Mouse (Mus musculus): ENCODE results near the gene Mprip.
"Not testable (repeated sequence)": the region's sequence is repeated elsewhere in the genome, so short reads cannot be mapped to it uniquely, and the experiment has no call there.

Gene Mprip

DNA sequence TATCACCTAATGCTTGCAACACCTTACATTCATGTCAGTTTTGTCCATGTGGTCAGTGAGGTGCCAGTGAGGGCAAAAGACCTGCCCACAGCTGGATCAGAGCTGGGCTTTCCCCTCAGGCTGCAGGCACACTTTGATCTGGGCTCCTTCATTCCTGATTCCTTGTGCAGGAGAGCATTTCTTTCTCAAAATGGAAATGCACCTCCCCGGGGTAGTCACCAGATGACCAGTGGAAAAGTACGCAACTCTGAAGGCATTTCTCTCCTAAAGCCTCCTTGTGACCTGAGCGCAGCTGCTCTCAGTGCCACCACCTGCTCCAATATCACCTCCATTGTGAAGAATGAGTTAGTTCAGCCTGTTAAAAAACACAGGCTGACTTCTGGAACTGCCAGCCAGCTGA is at the start of gene Mprip:
TSS of gene Mprip (plus strand) at position 301 of the 400 bp plus-strand sequence.
- DNase-seq (ENCODE audit: low read depth, low spot score), result no peak

DNA sequence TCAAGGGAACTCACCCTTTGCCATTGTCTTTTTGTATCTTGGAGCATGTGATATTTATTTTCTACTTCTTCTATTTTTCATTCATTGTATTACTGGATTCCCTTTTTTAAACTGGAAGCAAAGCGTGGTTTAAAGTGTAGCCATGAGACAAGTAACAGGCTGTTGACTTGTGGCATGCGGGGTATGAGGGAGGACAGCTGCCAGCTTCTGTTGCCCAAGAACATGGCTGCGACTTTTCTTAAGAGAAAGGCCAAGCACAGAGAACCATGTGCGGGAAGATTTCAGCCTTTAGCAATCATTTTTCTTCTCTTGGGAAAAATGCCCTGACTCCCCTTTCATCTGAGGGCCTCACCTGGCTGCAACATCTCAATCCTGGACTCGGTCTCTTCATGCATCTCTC is 49.5 kb upstream of the Mprip start:
- DNase-seq (ENCODE audit: low read depth, low spot score), result no peak

DNA sequence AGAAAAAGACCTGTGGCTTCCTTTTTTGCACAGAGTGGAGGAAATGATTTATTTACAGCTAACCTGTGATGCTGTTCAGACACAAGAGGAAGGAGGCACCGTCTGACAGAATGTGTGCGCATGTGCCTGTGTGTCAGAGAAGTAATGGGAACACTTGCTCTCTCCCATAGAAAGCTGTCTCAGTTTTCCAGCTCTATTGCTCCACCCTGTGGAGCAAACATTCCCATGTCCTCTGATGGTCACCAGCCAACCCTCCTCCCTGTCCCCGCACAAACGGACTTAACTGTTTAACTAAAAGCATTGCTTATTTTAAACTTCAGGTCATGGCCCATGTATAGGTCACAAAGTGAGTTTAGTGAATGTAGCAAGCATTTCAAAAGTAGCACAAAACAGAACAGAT is 47.0 kb upstream of the Mprip start:
- DNase-seq (ENCODE audit: low read depth, low spot score), result no peak

DNA sequence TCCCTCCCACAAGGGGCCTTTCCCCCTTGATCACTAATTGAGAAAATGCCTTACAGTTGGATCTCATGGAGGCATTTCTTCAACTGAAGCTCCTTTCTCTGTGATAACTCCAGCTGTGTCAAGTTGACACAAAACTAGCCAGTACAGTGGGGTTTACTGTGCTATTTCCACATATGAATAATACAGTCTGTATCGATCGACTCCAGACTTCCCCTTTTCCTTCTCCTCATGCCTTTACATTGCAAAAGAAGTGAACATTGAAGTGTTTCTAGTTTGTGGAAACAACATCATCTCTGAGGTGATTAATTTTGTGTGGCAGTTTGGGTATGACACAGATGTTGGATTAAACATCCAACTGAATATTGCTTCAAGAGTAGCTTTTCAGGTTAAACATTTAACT is 44.1 kb upstream of the Mprip start:
- DNase-seq (ENCODE audit: low read depth, low spot score), result not testable (repeated sequence)

DNA sequence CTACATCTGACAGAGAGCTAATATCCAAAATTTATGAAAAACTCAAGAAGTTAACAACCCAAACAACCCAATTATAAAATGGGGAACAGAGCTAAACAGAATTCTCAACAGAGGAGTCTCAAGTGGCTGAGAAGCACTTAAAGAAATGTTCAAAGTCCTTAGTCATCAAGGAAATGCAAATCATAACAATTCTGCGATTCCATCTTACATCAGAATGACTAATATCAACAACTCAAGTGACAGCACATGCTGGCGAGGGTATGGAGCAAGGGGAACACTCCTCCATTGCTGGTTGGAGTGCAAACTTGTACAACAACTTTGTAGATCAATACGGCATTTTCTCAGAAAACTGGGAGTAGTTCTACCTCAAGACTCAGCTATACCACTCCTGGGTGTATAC is 38.9 kb upstream of the Mprip start:
- no peak for DNase-seq (ENCODE audit: low read depth, low spot score)

DNA sequence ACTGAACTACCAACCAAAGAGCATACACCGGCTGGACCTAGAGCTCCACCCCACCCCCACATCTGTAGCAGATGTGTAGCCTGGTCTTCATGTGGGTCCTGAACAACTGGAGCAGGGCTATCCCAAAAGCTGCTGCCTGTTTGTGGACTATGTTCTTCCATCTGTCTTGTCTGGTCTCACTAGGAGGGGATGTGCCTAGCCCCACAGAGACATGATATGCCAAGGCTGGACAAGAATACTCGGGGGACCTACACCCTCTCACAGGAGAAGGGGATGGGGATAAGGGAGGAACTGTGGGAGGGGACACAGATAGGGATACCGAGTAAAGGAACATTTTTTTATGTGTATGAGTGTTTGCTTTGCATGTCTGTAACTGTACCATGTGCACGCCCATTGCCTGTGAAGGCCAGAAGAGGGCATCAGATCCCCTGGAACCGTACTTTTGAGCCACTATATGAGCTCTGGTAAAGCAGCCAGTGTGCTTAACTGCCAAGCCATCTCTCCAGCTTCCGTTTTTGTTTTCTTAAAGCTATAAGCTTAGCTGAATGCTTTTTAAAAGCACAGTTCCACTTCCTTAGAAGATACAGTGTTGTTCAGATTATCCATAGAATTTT is 37.0 kb upstream of the Mprip start:
- peak; percentile 88 for DNase-seq (ENCODE audit: low read depth, low spot score)

DNA sequence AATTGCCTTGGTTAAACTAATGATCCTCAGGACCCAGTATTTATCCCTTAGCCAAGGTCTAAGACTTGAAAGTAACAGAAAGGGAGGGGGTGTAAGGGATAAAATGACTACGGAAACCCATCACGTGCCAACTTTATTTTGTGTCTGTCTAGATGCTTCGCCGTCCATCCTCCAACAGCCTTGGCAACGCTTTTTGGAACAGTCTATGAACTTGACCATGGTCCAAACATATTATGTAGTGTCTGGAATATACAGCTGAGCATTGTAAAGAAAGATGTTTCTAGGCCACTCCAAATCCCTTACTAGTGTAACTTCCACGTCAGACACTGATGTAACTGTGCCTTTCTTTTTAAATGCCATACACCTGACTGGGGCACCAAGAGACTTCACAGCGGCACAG is 34.9 kb upstream of the Mprip start:
- DNase-seq (ENCODE audit: low read depth, low spot score), result peak; percentile 11

DNA sequence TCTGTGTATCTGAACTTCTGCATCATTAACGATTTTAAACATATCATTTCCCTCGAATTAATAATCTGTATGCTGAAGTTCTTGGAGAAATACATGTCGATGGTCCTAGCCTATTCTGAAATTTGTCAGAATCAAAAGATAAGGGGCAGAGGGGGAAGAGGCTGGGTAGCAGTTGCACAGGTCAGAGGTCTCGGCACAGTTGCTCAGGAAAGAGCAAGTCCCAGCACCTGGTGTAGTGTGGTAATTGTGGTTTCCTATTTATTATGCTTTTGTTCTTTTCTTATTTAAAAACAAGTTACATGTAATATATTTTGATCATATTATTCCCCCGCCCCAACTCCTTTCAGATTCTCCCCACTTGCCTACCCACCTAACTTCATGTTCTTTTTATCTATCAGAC is 32.9 kb upstream of the Mprip start:
- peak; percentile 74 for DNase-seq (ENCODE audit: low read depth, low spot score)

DNA sequence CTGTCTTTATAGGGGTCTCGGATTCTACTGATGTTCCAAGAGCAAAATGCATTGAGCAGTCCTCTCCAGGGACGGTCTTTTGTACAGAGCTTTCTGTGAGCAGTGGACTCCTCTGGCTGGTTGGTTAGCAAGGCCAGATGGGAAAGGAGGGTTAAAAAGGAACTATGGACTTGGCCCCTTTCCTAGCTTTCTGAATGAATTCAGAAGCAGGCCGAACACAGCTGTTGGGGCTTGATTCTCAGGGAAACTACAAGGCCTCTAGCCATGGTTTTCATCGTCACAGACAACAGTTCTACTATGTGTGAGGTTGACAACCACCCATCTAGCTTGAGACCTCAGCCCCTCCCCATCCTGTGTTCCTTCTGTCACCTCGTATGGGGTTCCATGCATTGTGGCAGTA is 31.2 kb upstream of the Mprip start:
- no peak for DNase-seq (ENCODE audit: low read depth, low spot score)

DNA sequence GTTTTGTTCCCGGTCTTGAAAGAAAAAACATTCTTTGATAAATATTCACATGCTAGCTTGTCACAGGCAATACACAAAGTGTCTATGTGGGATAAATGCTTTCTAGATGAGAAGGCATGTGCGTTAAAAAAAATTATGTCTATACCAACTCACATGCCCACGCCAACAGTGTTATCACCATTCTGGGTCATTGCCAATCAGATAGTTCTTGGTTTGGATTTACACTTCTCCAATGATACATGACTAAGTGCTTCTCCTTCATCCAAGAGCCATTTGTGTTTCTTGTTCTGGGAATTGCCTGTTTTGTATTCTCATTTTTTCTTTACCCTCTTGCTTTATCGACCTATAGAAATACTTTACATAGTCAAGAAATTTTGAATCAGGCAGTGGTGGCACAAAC is 29.1 kb upstream of the Mprip start:
- DNase-seq (ENCODE audit: low read depth, low spot score), result no peak

DNA sequence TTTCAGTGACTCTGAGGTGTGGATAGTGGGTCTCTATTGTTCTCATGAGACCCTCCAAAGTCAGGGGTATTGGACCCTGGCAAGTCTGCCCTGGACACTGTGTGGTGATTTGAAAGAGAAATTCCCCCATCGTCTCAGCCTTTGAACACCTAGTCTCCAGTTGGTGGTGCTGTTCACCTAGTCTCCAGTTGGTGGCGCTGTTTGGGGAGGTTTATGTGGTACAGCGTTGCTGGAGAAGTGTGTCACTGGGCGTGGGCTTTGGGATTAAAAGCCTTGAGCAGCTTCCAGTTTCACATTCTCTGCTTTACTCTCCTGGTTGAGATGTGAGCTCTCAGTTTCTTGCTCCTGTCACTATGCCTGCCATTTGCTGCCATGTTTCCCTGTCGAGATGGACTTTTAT is 28.1 kb upstream of the Mprip start:
- DNase-seq (ENCODE audit: low read depth, low spot score), result peak; percentile 80

DNA sequence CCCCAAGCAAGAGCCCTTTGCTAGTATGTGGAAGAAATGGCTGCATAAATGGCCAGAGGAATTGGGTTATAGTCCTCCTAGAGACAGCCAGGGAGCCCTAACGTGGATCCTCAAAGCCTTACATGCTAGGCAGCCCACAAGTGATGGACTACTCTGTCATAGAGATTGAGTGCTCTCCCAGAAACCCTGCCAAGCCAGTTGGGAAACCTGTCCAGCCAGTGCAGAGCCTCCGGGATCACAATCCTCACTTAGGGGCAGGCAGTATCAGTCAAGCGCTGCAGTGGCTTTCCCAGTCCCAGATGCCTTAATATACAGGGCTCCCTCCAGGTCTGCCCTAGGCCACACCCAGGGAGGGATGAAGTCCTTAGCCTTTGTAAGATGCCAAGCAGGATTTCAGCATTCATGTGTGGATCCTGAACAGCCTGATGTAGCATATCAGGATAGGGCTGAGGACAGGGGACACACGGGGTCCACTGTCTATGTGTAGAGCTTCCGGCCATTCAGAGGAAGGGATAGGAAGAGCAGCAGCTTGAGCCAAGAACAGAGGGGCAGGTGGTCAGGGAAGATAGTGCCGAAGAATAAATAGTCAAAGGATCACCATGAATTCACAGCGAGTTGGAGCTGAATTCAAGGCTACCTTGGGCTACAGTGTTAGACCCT is 27.0 kb upstream of the Mprip start:
- no peak for DNase-seq (ENCODE audit: low read depth, low spot score)

DNA sequence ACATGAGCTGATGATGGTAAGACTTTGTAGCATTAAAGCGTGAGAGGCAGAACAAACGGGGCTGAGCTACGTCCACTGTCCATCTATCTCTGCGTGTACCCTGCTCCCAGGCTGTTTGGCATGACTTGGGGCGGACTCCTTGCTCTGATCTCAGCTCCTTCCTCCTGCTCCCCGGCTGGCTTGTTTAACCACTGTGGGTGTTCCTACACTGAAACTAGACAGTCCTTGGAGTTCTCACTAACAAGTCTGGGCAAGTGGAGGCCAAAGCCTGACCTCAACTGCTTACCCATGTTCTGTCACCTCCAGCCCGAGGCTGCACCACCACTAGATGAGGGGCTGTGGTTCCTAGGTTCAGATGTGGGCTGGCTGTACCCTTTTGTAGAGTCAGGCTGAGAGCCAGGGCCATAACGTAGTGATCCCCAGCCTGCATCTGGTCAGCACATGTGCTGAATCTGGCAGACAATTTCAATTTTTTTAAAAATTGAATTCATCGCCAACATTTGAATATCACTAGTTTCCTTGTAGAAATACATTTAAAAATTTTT is 25.8 kb upstream of the Mprip start:
- no peak for DNase-seq (ENCODE audit: low read depth, low spot score)

DNA sequence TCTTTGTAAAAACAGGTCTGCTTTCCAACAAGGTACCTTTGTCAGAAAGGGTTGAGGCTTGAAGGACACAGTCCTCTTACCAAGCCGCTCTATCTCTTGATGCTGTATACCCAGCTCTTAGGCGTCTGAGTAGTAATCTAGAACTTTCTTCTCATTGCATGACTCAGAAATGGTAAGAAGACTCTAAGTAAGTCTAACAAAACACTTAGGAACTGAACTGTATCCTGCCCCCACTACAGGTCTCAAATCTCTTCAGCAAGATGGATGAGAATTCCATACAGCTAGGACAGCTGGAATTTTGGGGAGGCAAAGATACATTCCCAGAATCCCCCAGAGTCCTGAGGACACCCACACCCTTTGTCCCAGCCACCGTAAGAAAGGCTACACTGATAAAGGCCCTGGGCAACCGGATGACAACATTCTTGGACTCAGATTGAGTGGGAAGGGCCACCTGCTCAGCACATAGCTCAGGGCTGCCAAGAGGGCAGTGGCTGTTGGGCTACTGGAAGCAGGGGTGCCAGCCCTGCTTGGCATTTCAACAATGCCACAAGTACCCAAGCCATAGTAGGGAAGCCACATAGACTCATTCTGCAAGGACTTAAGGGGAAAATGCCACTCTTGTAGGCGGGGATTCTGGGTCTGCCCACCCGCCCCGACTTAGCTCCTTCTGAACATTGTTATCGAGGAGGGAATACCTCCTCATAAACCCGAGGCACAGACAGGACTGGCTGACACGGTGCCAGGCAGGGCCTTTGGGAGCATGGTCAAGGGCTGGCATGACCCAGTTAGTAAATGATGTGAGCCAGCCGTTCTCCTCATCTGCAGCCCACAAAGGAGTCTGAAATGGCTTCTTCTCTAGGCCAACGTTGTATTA is 25.0 kb upstream of the Mprip start:
- no peak for DNase-seq (ENCODE audit: low read depth, low spot score)

DNA sequence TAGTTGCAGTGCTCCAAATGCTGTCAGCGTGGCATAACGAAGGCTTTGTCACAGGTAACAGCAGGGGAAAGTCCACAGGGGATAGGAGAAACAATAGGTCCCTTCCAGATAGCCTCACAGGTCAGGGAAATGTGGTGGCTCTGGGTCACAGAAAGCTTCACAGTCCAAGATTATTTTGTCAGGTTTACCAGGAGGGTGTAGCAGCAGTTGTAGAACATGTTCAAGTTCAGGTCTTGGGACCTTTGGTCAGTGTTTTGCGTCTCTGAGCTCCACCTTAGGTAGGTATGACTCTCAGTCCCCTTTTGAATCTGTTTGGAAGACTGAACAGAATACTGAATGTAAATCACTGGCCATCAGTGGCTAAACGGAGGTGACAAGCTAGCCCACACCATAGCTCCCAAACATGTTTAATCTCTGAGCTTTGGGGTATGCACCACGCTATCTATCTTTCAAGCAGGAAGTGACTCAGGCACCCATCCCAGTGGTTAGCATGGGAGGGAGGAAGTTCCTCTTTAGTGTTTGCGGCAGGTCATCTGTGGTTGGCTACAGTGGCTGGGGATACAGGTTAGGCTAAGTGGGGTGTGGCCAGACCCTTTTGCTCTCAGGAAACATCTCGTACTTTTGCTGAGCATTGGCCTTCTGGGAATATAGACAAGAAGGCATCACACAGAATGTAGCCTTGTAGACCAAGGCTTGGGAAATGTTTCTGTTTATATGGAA is 24.2 kb upstream of the Mprip start:
- peak; percentile 32 for DNase-seq (ENCODE audit: low read depth, low spot score)

DNA sequence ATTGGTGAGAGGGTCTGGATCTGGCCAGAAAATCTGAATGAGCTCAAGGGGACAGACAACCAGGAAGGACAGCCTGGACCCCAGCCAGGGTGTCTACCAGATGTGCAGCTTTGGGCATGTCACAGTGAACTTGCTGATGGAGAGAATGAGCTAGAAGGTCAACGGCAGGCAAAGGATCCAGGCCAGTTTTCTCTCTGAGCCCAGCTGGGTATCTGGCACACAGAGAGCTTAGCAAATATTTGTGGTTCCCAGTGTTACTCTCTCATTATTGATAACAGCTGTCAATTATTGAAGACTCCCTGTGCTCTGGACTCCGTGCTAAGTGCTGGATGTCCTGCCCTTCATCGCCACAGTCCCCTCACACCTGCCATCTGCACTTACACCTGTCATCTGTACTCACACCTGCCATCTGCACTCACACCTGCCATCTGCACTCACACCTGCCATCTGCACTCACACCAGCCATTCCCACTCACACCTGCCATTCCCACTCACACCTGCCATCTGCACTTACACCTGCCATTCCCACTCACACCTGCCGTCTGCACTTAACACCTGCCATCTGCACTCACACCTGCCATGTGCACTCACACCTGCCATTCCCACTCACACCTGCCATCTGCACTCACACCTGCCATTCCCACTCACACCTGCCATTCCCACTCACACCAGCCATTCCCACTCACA is 21.0 kb upstream of the Mprip start:
- DNase-seq (ENCODE audit: low read depth, low spot score), result no peak

DNA sequence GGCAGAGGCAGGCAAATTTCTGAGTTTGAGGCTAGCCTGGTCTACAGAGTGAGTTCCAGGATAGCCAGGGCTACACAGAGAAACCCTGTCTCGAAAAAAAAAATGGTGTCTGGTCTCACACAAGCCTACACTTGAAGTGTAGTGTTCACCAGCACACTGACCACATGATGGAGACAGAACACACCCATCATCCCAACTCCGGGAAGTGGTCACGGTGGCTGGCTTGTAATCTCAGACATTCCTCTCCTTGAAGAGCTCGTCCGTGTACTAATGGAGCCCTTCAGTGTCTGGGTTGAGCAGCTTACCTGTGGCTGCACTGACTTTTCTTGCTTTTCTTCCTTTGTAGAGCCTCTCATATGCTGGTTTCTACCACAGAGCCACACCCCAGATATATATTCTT is 19.9 kb upstream of the Mprip start:
- no peak for DNase-seq (ENCODE audit: low read depth, low spot score)

DNA sequence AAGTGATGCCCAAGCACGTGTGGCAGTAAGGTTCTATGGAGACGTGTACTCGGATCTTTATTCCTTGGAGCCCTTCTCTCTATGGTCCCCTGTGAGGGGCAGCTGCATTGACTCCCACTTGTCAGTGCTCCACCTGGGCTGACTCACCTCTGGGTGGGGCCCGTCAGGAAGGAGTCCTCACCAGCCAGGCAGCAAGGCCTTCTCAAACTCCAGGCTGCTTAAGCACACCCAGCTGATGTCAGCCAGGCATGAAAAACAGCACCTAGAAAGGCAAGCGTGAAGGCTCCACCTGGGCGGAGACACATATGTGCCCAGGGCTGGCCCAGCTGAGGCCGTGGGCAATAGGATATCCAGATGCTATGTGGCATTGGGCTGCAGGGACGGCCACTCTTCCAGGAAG is 18.7 kb upstream of the Mprip start:
- DNase-seq (ENCODE audit: low read depth, low spot score), result no peak

DNA sequence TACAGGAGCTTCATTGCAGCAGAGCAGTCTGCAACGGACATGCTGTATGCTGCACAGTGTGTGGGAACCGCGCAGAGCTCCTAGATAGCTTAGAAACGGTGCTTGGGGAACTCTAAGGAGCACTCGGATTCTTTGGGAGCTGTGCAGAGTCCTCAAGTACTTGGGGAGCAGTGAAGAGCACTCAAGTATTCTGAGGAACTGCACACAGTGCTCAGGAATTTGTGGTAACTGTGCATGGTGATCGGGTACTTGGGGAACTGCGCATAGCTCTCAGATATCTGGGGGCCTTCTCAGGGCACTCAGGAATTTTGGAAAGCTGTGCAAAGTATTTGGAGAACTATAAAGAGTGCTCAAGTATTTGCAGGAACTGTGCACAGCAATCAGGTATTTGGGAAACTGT is 16.1 kb upstream of the Mprip start:
- no peak for DNase-seq (ENCODE audit: low read depth, low spot score)

DNA sequence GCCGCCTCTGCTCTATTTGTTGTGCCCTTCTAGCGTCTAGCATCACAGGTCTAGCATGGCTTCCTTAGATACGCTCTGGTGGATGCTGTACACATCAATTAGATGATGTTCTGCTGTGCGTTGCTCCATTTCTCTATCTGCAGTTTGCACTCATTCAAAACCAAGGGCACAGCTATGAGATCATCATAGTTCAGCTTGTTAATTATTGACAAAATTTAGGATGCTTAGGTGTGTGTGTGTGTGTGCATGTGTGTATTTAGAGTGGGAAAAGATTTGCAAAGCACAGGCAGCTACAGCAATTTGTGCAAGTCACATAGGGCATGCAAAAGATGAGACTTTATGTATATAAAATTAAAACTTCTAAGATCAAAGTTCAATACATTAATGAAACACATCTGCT is 12.0 kb upstream of the Mprip start:
- no peak for DNase-seq (ENCODE audit: low read depth, low spot score)

DNA sequence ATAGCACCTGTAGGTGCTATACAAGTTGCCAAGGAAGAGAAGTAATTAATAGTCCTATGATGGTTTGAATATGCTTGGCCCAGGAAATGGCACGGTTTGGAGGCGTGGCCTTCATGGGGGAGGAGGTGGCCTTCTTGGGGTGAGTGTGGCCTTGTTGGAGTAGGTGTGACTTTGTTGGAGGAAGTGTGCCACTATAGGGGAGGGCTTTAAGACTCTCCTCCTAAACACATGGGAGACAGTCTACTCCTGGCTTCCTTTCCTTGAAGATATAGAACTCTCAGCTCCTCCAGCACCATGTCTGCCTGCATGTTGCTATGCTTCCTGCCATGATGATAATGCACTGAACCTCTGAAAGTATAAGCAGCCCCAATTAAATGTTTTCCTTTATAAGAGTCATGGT is 8.1 kb upstream of the Mprip start:
- peak; percentile 43 for DNase-seq (ENCODE audit: low read depth, low spot score)
